Mouse (Mus musculus) midbrain, embryonic 12.5 days (tissue): ENCODE results near the gene Crim1. TPM values are rescaled to one million over a fixed set of nuclear protein-coding genes. Genes with fewer than 3 reads are reported as not detected.
A peak's percentile ranks its signal among the peaks of the same experiment; 100 is the strongest.

Source experiments
- ATAC-seq: fragments of 200-750 bp; cut with Nextera tagmentation; 2 replicates; pipeline ENCODE4 v1.8.0; 2017; ENCODE audit warnings: low read depth, moderate TSS enrichment, moderate library complexity; ENCODE audit not compliant: low FRiP score
- H3K27ac ChIP-seq: fragments of 300-500 bp; sonication (generic); replicated peaks from 2 replicates; pipeline ENCODE4 v1.5.1; 2016; ENCODE audit warnings: mild to moderate bottlenecking
- H3K27me3 ChIP-seq: fragments of 300-500 bp; sonication (generic); 2 replicates; pipeline ENCODE4 v1.6.1; 2016; ENCODE audit warnings: mild to moderate bottlenecking
- H3K36me3 ChIP-seq: fragments of 300-500 bp; sonication (generic); 2 replicates; pipeline ENCODE4 v1.6.1; 2016
- H3K4me1 ChIP-seq: fragments of 300-500 bp; sonication (generic); 2 replicates; pipeline ENCODE4 v1.6.1; 2016
- H3K4me2 ChIP-seq: fragments of 300-500 bp; sonication (generic); replicated peaks from 2 replicates; pipeline ENCODE4 v1.6.1; 2016; ENCODE audit warnings: mild to moderate bottlenecking, moderate library complexity
- H3K4me3 ChIP-seq: fragments of 300-500 bp; sonication (generic); 2 replicates; pipeline ENCODE4 v1.5.1; 2016; ENCODE audit warnings: mild to moderate bottlenecking
- H3K9ac ChIP-seq: fragments of 300-500 bp; sonication (generic); replicated peaks from 2 replicates; pipeline ENCODE4 v1.6.1; 2016; ENCODE audit warnings: mild to moderate bottlenecking, moderate library complexity
- H3K9me3 ChIP-seq: fragments of 300-500 bp; sonication (generic); 2 replicates; pipeline ENCODE4 v1.6.1; 2016; ENCODE audit warnings: mild to moderate bottlenecking
- WGBS: fragments of 180-500 bp; shearing (Covaris S2); methylation state at CpG from one replicate; pipeline ENCODE4 v1.1.7; 2016; 5-methylcytosine and 5-hydroxymethylcytosine counted together
- polyA plus RNA-seq: library from polyadenylated mRNA; unstranded; fragments of >200 nt; fragmentation: Nextera tagmentation; extraction: Ambion mirVana; gene quantifications from 2 replicates; pipeline ENCODE4 v1.2.1, GENCODE M21; 2016

Crim1 gene
- polyA plus RNA-seq, 1 experiment from 2014 or later = 6.2 TPM

DNA sequence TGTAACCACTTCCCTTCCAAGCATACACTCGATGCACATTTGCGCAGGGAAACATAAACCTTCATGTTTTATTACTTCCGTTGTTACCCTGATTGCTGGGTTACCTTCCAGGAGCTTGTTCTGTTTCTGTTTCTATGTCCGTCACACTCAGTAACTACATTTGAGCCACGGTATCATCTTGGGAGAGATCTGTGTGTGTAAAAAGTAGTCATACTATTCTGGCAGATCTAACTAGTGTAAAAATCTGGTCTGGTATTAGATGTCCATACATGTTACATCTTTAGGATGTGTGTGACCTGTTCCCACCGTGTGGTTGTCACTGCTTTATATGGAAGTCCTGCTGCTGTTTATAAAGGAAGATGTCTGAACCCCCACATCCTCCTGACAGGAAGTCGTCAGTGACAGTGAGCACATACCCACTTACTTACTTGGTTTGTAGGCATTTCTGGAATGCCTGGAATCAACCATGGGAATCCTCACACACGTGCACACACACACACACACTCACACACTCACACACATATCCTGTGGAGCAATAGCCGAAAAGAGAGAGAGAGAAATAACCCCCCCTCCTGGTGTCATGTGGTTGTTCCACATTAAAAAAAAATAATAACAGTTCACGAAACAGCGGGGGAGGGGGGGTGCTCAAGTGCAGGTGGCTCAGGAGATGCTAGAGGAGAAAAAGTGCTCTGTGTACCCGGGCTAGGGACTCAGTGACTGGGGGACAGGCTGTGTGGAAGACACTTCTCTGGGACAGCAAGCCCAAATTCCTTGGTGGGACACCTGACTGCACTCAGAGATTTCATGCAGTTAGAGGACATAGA lies 151.8 kb downstream of the Crim1 start:
- Histone ChIP-seq H3K27me3 (no peaks in the 10 kb centered on the region; the same call in 1 of the 2 replicates), H3K9ac (no peak overlapping the region), H3K9me3 (no peaks in the 10 kb centered on the region), H3K36me3 (peaks cover 21% of the 10 kb centered on the region; the same call in 1 of the 2 replicates), H3K4me3 (no peak overlapping the region), H3K4me2 (no peak overlapping the region), H3K27ac (no peak overlapping the region), H3K4me1 (peaks cover 10% of the 10 kb centered on the region)
- ATAC-seq = no peak
- 80% methylated on average over 12 of the region's 12 CpGs for WGBS

DNA sequence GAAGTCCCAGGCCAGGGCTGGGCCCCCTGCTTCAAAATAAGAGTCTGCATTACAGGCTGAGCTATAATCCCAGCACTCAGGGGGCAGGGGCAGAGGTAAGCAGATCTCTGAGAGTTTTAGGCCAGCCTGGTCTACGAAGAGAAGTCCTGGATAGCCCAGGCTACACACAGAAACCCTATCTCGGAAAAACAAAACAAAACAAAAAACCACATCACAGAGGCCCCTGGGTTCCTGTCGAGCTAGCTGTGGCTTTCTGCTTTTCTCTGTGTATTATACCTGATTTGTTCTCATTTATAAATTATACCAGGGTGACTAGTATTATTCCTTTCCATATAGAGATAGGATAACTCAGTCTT lies 152.4 kb downstream of the Crim1 start:
- Histone ChIP-seq H3K4me1 (peaks cover 10% of the 10 kb centered on the region), H3K9ac (no peak overlapping the region), H3K27me3 (no peaks in the 10 kb centered on the region; the same call in 1 of the 2 replicates), H3K27ac (no peak overlapping the region), H3K4me2 (no peak overlapping the region), H3K4me3 (no peak overlapping the region), H3K36me3 (peaks cover 18% of the 10 kb centered on the region; the same call in 1 of the 2 replicates), H3K9me3 (no peaks in the 10 kb centered on the region)
- no peak for ATAC-seq
- WGBS = 74% methylated on average over 3 of the region's 3 CpGs

DNA sequence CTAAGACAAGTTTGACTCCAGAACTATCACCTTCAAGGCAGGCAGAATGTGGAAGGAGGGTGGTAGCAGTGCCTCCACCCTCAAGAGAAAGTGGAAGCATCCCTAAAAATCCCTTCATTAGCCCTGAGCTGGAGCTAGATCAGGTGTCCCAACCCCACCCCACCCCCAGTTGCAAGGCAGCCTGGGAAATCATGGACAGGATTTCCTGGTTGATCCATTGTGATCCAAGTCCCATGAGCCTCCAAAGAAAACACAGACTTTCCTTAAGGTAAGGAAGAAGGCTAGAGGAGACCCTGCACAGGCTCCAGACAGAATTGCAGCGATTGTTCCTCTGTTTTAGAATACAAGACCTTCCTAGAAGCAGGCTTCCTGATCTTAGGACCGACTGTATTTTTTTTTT lies 154.4 kb downstream of the Crim1 start:
- Histone ChIP-seq H3K4me2 (no peak overlapping the region), H3K9me3 (no peaks in the 10 kb centered on the region), H3K9ac (no peak overlapping the region), H3K27ac (no peak overlapping the region), H3K27me3 (no peaks in the 10 kb centered on the region; the same call in 1 of the 2 replicates), H3K36me3 (peaks cover 11% of the 10 kb centered on the region; the same call in 1 of the 2 replicates), H3K4me3 (no peak overlapping the region), H3K4me1 (peaks cover 10% of the 10 kb centered on the region)
- 88% methylated on average over 2 of the region's 2 CpGs for WGBS
- ATAC-seq = no peak

DNA sequence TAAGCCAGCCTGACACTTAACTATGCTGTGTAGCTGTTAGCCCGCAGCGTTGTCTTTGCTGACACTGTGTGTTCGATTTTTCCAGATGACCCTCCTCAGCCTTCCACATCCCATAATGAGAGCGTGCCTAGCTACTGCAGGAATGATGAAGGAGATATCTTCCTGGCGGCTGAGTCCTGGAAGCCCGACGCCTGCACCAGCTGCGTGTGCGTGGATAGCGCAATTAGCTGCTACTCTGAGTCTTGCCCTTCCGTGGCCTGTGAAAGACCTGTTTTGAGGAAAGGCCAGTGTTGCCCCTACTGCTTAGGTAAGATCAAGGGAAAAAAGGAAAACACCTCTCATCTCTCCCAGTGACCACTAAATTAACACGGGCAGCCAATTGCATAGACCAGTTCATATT lies 154.8 kb downstream of the Crim1 start:
- no peak overlapping the region for H3K9ac ChIP-seq
- no peak overlapping the region for H3K4me2 ChIP-seq
- WGBS = 73% methylated on average over 12 of the region's 12 CpGs
- peaks cover 11% of the 10 kb centered on the region; the same call in 1 of the 2 replicates for H3K36me3 ChIP-seq
- H3K27ac ChIP-seq = no peak overlapping the region
- peak; percentile 44 for ATAC-seq
- no peaks in the 10 kb centered on the region for H3K9me3 ChIP-seq
- no peaks in the 10 kb centered on the region; the same call in 1 of the 2 replicates for H3K27me3 ChIP-seq
- H3K4me1 ChIP-seq = peaks cover 10% of the 10 kb centered on the region
- H3K4me3 ChIP-seq = no peak overlapping the region

DNA sequence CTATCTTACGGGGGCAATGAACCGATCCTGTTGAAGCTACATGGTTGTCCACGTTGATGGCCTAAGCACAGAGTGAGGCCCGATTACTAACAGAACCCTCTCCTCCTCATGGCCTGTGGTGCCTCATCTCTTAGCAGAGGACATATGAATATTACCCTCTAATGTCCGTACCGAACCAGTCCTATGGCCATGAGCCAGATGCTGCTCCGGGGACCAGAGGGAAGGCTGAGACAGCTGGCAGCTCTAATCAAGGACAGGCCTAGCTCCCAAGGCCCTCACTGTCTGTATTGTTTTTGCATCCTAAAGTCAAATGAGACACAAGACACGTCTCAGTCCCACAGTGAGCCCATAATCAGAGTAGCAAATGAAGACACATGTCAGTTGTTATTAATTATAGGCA lies 155.6 kb downstream of the Crim1 start:
- WGBS = 71% methylated on average over 8 of the region's 8 CpGs
- H3K27ac ChIP-seq = peak overlapping the region; percentile 35; the same call in 1 of the 2 replicates
- ATAC-seq = no peak

DNA sequence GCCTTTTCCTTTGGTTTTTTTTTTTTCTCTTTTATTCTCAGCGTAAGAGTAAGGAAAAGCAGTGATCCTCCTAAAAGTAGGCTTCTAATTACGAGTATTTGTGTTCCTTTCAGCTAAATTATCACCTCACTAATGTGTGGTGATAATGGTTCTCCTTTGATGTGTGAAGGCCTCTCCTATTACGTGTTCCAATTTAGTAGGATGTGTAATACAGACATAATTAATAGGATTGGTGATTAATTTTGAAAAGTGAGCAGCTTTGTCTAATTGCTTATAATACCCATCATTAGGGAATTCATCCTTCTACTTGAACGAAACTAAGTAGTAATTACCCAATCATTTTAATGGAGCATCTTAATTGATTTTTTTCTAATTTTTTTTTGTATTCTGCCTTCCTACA lies 157.7 kb downstream of the Crim1 start:
- Histone ChIP-seq H3K9ac (no peak overlapping the region), H3K27ac (no peak overlapping the region), H3K36me3 (no peaks in the 10 kb centered on the region), H3K9me3 (no peaks in the 10 kb centered on the region), H3K4me1 (peaks cover 10% of the 10 kb centered on the region), H3K4me3 (no peak overlapping the region), H3K27me3 (no peaks in the 10 kb centered on the region; the same call in 1 of the 2 replicates), H3K4me2 (no peak overlapping the region)
- no peak for ATAC-seq
- 77% methylated on average over 4 of the region's 4 CpGs for WGBS

More for the DNA sequence above, 155.6 kb downstream of the Crim1 start:
- peaks cover 10% of the 10 kb centered on the region for H3K4me1 ChIP-seq
- no peaks in the 10 kb centered on the region; the same call in 1 of the 2 replicates for H3K27me3 ChIP-seq
- no peak overlapping the region for H3K9ac ChIP-seq
- H3K36me3 ChIP-seq = peaks cover 9% of the 10 kb centered on the region; the same call in 1 of the 2 replicates
- H3K4me2 ChIP-seq = no peak overlapping the region
- no peak overlapping the region for H3K4me3 ChIP-seq
- H3K9me3 ChIP-seq = no peaks in the 10 kb centered on the region

DNA sequence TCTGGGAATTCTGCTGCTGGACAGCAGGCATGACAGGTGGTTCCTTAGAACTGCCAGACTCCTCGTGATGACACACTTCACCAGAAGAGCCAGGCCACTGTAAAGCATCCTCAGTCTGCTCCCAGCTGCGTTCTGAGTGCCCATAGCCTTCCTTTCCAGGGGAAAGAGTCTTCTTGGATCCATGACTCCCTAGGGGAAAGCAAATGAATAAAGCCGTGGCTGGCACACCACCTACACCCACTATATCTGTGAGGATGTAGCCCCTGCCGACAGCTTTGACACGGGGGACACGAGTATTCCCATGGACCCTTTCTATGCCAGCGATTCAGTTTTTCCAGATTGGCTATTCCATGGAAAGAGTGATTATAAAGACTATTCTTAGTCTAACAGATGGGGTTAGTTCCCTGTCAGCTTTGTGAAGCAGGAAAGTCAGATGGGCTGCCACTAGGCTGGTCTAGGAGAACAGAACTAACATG lies 158.2 kb downstream of the Crim1 start:
- no peak overlapping the region for H3K4me3 ChIP-seq
- H3K9me3 ChIP-seq = no peaks in the 10 kb centered on the region
- 77% methylated on average over 7 of the region's 7 CpGs for WGBS
- ATAC-seq = no peak
- no peak overlapping the region for H3K27ac ChIP-seq
- no peak overlapping the region for H3K9ac ChIP-seq
- H3K36me3 ChIP-seq = no peaks in the 10 kb centered on the region
- no peak overlapping the region for H3K4me2 ChIP-seq
- H3K27me3 ChIP-seq = no peaks in the 10 kb centered on the region; the same call in 1 of the 2 replicates
- H3K4me1 ChIP-seq = peaks cover 10% of the 10 kb centered on the region

DNA sequence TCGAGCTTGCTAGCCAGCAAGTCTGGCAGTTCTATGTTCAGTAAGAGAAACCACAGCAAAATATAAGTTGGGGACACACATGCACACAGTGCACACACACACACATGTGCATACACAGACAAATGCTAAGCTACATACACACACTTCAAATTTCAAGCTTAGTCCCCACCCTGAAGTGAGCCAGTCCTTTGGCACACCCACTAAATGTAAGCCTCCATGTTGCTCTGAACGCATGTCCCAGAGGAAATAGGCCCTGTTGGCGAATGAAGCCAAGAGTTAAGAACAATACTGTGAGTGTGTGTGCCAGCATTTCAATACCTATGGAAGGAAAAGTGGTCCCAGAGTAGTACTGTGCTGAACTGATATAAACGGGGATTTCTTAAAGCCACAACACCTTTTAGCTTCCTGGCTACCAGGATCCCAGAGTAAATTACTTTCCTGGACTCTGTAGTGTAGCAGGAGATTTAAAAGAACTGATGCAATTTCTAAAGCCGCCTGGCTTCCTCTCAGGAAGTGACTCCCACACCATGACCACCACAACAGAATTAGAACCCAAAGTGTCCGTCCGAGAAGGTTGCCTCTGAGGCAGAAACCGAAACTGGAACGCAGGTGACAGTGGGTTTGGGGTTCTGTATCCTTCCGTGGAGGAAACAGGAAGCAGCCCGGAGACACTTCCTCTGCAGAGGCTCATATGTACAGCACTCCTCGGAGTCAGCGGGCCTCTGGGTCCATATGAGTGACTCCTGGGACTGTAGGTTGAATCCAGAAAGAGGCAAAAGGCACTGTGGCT lies 162.1 kb downstream of the Crim1 start:
- 86% methylated on average over 13 of the region's 13 CpGs for WGBS
- no peaks in the 10 kb centered on the region for H3K9me3 ChIP-seq
- peaks cover 5% of the 10 kb centered on the region for H3K36me3 ChIP-seq
- no peak overlapping the region for H3K4me3 ChIP-seq
- no peak overlapping the region for H3K27ac ChIP-seq
- no peak overlapping the region for H3K9ac ChIP-seq
- no peak overlapping the region for H3K4me2 ChIP-seq
- H3K27me3 ChIP-seq = no peaks in the 10 kb centered on the region
- no peaks in the 10 kb centered on the region for H3K4me1 ChIP-seq
- ATAC-seq = no peak

DNA sequence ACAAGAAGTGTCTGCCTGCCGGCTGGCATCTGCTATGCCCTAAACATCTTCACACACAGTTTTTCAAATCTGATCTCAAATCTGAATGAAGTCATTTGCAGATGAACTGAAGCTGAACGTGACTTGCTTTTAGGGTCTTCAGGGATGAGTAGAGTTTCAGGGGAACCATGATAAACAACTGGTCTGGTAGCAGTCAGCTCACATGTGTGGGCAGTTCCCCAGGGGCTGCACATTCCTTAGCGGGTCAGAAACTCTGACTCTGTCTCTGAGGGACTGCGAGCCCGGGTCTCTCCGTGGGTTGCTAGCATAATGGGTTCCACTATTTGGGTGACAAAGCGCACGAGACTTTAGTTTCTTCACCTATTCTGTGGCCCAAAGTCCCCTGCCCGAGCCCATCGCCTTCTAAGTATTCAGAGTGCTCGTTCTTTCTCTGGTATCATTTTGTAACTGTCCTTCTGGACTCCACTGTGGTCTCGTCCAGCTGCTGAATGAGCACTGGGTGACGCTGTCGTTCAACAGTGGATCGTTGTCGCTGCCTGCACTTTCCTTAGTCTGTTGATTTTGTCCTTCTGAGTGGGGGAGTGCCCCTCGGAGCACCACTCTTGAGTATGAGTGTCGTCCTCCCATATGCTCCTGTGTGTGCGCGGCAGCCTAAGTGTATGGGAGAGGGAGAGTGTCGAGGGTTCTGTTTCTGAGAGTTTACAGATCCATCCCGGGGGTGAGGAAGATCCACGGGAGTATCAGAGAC lies 164.7 kb downstream of the Crim1 start:
- Histone ChIP-seq H3K4me2 (no peak overlapping the region), H3K9me3 (no peaks in the 10 kb centered on the region), H3K27ac (no peak overlapping the region), H3K4me1 (no peaks in the 10 kb centered on the region), H3K27me3 (no peaks in the 10 kb centered on the region), H3K9ac (no peak overlapping the region), H3K36me3 (peaks cover 25% of the 10 kb centered on the region), H3K4me3 (no peak overlapping the region)
- no peak for ATAC-seq
- 90% methylated on average over 23 of the region's 23 CpGs for WGBS

DNA sequence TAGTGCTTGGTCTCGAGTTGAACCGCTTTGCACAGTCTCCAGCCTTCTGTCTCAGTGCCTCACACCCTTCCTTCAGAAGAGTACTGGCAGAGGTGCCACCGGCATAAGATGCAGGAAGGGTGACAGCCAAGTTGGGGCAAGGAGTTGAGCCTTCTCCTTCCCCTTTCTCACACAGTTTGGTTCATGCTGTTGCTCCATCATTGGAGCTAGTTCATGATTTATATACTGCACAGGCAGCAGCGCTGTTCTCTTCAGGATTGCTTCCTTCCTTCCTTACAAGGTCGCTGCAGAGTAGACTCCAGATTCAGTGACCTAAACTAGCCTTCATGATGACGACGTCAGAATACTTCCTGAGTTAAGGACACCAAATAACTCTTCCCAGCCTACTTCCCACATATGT lies 166.0 kb downstream of the Crim1 start:
- Histone ChIP-seq H3K36me3 (peaks cover 31% of the 10 kb centered on the region), H3K4me3 (no peak overlapping the region), H3K9ac (no peak overlapping the region), H3K27ac (no peak overlapping the region), H3K4me2 (no peak overlapping the region), H3K4me1 (no peaks in the 10 kb centered on the region), H3K9me3 (no peaks in the 10 kb centered on the region), H3K27me3 (no peaks in the 10 kb centered on the region)
- 89% methylated on average over 7 of the region's 7 CpGs for WGBS
- ATAC-seq = no peak

DNA sequence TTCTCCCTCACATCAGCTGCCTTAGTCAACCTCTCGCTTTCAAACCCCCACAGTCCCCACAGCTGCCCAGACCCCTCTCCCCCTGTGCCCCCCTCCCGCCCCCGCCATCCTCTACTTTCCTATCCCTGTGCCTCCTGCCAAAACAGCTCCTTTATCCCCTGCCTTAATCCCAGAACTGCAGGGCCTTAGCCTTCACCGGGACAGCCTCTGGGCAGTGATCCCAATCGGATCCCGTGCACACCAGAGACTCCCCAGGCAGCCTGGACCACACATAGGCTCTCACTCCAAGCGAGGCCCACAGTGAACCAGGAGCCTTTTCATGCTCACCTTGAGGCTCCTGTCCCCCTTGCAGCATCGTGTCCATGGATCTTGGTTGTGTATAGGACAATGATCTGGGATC lies 168.4 kb downstream of the Crim1 start:
- Histone ChIP-seq H3K9me3 (no peaks in the 10 kb centered on the region), H3K9ac (no peak overlapping the region), H3K27ac (no peak overlapping the region), H3K4me2 (no peak overlapping the region), H3K4me3 (no peak overlapping the region), H3K4me1 (no peaks in the 10 kb centered on the region), H3K36me3 (peaks cover 38% of the 10 kb centered on the region), H3K27me3 (no peaks in the 10 kb centered on the region)
- 66% methylated on average over 8 of the region's 8 CpGs for WGBS
- peak; percentile 62 for ATAC-seq
